24 mouse cellular contexts compared by ENCODE assay signal in genomic region chr9:6645321-6645720, GRCm38 (mm10).
"Had no signal": no experiment of that assay in that cellular context is flagged by ENCODE, and none has a peak within 500 bp of the region (broad histone marks: within the 10 kb centered on the region; RNA-seq: fewer than 3 reads in every experiment).

No protein-coding gene starts in this region.

- H3K4me1 ChIP-seq: limb, embryonic 12.5 days; limb, embryonic 15.5 days; megakaryocyte, embryonic 14.5 days; midbrain, embryonic 10.5 days; midbrain, embryonic 13.5 days; neural tube, embryonic 13.5 days had no signal

- H3K27ac ChIP-seq: limb, embryonic 12.5 days; limb, embryonic 15.5 days; liver, embryonic 14.5 days; midbrain, embryonic 10.5 days; midbrain, embryonic 13.5 days; neural tube, embryonic 13.5 days had no signal

- H3K4me2 ChIP-seq: limb, embryonic 12.5 days; limb, embryonic 15.5 days; liver, embryonic 11.5 days; lung, embryonic 14.5 days; midbrain, embryonic 13.5 days; neural tube, embryonic 13.5 days had no signal

- H3K9me3 ChIP-seq: limb, embryonic 12.5 days; limb, embryonic 15.5 days; midbrain, embryonic 10.5 days; midbrain, embryonic 13.5 days; neural tube, embryonic 13.5 days had no signal

- H3K36me3 ChIP-seq: limb, embryonic 12.5 days; limb, embryonic 15.5 days; midbrain, embryonic 10.5 days; midbrain, embryonic 13.5 days; neural tube, embryonic 13.5 days had no signal

- H3K27me3 ChIP-seq: limb, embryonic 12.5 days; limb, embryonic 15.5 days; megakaryocyte, embryonic 14.5 days; midbrain, embryonic 13.5 days; neural tube, embryonic 13.5 days had no signal

- H3K4me3 ChIP-seq: limb, embryonic 12.5 days; limb, embryonic 15.5 days; megakaryocyte, embryonic 14.5 days; midbrain, embryonic 10.5 days; midbrain, embryonic 13.5 days; myocyte; neural tube, embryonic 13.5 days had no signal

- DNase-seq: kidney, adult 11 months; kidney, adult 8-10 months; kidney, postnatal 14 days; kidney, postnatal 4 days; left cerebral cortex, postnatal 4 days; liver, postnatal 0 days; lung, embryonic 14.5 days; lung, postnatal 36 days; right cerebral cortex, adult 18-20 months; right cerebral cortex, postnatal 14 days; spleen, adult 18-20 months; thymus, adult 18-20 months; thymus, postnatal 36 days had no signal

- ATAC-seq: liver, postnatal 0 days; lung, postnatal 0 days; midbrain, embryonic 13.5 days; midbrain, embryonic 16.5 days had no signal

- H3K9ac ChIP-seq: limb, embryonic 12.5 days; limb, embryonic 15.5 days; liver, embryonic 14.5 days; liver, postnatal 0 days; lung, embryonic 14.5 days; midbrain, embryonic 13.5 days; neural tube, embryonic 13.5 days had no signal
